Mouse (Mus musculus) 3134 (cell line): ENCODE data around the gene Syk.

Source experiments
- DNase-seq: peaks from one replicate; pipeline ENCODE4 v3.0.0-alpha.2; 2011; ENCODE audit warnings: low spot score; ENCODE audit not compliant: insufficient read length; ENCODE audit errors: extremely low read depth

Gene Syk

DNA sequence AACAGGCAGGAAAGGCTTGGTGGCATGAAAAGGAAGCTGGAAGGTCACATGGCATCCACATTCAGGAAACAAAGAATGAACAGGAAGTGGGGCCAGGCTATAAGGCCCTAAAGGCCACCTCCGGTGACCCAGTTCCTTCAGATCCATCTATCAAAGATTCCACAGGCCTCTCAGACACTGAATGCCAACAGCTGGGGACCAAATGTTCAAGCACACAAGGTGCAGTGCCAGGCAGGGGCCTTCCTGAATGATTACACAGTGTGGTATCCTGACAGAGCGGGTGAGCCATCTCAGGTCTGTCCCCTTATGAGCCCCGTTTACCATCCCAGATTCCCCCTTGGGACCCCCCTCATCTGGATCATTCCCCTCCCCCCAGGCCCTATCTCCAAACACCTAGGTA, 63.6 kb downstream of the Syk start:
- DNase-seq = no peak

DNA sequence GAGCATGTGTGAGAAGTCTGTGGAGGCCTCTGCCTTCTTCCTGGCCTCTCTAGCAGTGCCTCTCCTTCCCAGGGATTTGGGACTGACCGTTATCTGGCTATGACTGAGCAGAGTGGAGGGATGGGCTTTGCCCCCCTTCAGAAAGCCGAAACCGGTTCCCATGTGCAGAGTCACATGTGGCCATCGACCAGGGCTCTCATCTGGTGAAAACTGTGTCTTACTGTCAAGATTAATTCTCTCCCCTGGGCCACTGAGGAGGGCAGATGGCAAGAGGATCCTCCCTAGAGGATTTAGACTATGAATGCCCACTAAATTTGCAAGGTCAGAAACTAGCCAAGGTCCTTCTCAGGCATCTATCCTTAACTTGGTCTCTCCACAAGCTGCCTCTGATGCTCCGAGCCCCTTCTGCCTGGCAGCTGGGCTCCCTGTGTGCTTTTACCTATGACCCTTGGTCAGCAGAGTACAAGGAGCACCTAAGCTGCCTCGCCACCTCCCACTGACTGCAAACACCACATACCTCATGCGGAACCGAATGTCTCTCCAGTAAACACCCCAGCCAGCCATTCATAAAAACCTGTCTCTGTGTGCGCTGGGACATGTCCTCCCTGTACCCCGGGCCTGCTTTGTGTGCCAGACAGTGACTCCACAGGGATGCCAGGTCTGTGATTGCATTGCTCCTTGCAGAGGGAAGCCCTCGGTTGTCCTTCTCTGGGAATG, 65.2 kb downstream of the Syk start:
- no peak for DNase-seq

DNA sequence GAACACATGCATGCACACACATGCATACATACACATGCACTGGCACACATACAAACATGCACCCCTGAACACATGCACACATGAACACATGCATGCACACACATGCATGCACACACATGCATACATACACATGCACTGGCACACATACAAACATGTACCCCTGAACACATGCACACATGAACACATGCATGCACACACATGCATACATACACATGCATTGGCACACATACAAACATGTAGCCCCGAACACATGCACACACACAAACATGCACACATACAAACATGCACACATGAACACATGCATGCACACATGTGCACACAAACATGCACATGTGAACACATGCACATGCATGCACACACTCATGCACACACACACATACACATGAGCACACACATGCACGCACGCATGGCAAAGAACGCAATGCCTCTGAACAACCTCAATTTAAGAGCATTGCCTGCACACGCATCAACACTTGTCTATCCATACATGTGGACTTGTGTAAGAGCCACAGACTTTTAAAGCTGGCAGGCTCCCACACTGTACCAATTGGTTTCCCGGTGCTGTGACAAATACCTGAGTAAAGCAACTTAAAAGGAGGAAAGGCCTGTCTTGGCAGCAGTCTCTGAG, 66.9 kb downstream of the Syk start:
- no peak for DNase-seq

DNA sequence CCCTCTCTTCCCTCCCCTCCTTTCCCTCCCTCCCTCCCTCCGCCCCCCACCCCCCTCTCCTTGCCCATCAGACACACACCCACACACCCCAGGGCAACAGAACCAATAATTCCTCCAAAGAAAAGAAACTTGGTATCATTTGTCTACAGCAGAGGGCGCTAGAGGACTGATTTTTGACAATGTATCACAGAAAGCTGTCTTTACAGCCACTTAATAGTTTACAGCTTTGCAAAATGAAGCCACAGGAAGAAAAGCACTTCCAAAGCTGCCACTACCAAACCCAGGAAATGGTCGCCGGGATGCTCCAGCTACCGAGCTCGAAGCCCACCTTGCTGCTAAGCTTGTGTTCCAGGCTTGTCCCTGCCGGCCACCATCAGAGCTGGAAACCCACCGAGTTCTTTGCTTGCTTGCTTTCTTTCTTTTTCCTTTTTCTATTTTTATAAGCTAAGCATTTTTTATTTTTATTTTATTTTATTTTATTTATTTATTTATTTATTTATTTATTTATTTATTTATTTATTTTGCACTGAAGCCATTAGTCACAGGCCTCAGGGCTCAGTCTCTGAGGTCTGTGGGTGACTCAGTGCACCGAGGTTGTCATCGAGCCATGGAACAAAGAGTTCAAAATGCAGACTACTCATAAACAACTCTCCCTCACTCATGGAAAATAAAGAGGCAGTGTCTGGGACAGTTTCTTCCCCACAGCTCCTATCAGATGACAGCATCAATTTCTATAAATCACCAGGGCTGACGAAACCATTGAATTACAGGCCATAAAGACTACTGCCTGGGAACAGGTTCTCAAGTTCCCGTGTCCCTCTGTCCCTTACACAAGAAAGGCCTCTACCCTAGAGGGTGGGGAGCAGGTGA, 68.6 kb downstream of the Syk start:
- DNase-seq = peak; percentile 67

DNA sequence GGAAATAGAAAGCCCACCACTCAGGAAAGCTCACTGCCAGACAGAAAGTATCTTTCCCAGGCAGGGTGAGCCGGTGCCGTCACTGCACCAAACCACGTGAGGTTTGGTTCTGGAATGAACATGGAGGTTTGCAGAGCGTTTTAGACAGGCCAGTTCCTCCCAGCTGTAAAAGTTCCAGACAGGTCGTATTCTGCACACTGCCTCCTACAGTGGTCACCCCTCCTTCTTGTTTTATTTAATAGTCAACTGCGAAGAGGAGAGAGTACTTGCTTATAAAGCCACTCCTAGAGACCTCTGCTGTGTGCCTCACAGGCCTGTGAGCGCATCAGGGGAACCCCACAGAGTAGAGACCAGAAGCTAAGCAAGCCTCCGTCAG, 69.3 kb downstream of the Syk start:
- no peak for DNase-seq

DNA sequence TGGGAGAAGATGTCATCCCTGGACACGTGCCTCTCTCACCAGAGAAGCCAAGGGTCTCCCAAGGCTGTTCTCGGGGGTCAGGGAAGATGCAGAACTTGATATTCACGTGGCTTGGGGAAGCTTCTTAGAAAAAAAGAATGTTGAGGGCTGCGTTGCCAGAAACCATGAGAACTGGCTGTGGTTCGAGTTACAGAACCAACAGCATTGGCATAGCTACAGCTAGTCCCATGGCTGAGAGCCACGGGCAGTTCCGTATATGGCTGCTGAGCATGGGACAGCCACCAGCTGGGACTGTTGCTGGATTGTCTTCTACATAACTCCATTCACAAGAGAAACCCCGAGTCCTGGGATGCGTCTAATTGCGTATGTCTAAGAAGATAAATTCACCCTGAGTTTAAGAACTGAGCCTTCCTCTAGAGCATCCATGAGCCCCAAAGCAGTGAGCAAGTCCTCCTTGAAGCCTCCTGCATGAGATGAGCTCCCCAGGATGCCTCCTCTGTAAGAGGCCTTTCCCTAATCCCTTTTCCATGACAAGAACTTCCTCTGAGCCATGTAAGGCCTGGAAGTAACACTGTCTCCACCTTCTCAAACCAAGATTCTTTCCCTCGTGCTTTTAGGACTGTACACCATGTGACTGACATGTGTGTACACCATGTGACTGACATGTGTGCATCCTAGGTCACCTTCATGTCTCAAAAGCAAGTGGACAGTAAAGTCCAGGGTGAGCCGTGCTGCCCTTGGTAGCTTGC, 71.3 kb downstream of the Syk start:
- no peak for DNase-seq

DNA sequence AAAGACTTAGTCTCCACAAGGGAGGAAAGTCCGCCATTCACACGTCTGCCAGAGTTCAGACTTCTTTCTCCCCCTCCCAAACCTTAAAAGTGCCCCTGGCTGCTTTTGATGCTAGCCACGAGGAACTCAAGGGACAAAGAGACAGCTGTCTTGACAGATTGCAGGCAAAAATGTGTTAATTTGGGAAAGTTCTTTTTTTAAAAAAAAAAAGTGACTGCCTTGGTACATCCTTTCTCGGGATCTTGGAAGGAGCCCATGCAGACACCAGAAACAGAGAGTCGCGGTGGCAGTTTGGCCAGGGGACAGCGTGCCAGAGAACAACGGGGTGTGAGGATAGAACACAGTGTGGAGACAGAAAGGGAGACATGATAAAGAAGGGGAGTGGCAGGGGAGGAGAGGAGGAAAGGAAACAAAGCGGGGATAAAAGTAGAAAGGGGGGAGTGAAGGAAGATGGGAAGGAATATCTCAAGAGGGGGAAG, 71.9 kb downstream of the Syk start:
- DNase-seq = no peak

DNA sequence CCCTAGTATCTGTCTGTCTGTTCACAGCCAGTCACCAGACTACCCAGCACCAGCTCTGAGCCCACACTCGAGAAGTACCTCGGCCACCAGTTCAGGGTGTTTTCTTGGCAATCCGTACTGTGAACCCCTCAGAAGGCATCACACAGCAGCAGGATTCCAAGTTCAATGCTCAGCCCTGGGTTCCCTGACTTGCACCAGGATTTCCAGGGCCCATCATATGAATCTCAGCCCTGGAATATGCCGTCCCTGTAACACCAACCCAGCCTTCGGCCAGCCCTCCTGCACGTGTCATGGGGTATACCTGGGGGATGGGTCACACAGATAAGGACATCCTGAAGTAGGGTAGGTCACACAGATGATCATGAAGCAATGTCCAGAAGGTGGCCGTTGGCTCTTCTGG, 75.0 kb downstream of the Syk start:
- no peak for DNase-seq

DNA sequence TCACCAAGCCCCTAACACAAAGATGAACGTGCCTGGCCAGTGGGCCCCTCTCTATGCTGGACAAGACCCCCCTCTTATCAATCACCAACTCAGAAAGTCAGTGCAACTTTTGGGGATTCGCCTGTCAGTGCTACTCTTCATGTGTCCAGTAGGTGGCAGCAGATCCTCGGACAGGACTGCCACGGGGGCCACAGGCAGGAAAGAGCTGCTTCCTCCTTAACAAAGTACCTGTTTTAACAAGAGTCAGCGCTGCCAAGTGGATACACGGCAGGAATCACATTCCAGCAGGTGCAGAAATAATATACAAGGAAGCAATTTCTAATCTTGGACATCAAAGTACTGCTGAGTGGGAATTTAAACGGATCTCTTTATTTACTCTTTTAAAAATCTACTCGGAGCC, 75.5 kb downstream of the Syk start:
- peak; percentile 70 for DNase-seq

DNA sequence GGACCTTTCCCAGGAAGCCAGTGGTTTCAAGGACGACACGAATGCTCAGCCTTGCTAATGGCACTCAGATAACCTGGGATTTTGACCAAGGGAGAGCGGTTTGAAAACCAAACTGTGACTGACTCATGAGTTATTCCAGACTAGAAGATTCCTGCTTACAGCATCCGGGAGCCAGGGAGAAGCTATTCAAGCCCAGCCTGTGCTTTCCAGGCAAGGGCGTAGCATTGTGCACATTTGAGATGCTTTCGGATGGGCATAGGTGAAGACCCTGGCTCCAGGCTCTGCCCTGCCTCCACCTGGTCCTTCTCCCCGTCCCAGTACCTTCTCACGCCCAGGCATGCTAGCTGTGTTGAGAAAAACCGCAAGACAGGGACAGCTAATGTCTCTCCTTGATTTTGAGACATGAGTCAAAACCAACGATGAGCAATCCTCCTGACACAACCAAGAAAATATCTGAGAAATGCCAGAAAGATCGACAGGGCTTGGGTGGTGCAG, 76.2 kb downstream of the Syk start:
- peak; percentile 92 for DNase-seq

DNA sequence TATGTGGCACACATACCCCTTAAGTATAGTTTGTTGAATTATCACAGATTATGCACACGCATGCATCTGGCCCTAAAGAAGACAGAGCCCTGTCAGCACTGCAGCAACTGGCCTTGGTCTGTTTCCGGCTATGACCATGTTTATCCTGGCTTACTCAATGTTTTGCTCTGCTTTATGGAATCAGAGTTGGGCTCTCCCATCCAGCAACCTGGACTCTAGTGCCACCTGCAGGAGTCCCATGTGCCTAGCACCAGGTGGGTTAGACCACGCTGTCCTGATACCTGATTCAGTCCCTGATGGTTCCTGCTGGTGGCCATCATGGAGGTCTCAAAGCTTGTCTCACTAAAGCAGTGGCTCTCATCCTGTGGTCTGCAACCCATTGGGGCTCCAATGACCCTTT, 86.9 kb downstream of the Syk start:
- DNase-seq = peak; percentile 28

DNA sequence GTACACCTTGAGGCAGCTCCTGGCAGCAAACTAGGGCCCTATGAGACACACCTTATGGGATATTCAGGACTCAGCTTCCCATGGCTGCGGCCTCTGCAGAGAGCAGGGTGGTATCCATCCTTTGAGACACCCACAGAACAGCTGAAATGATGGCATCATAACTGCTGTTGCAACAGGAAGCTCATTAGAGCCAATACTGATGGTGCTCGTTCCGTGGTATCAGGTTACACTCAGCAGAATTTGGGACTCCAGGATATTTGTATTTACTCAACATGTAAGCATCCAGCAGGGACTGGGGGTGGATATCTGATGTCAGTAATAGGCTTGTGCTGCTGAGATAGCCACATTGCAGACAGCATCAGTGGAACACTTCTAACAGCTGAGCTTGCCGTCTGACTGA, 90.3 kb downstream of the Syk start:
- no peak for DNase-seq

DNA sequence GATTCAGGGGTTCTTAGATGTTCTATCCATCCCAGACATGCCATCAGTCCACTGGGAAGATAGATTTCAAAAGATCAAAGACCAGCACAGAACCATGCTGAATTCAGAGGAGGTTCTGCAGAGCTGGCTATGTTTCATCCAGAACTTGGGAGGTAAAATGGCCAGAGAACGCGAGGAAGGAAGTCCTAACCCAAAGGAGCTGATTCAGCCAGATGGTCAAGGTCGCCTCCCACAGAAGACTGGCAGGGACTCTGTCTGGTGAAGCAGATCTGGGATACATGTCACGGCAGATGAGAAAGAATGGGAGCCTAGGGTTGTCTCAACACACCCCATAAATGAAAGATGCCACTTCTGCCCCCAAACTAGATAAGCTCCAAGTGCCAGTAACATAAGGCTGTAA, 90.9 kb downstream of the Syk start:
- no peak for DNase-seq

DNA sequence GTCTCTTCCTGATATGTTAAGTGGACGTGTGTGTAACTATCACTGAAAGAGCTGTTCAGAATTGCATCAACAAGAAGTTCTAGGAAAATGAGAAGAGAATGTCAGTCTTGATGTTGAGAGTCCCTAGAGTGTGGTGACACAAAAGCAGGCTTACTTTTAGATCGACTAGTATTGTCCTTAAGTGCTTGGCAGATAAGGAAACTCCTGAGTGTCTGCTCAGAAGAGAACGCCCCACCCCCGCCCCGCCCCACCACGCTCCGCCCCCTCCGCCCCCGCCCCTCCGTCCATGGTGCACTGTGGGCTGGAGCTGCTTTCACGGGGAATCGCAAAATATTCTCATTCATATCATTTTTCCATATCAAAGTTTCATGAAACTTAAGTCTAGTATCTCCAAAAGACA, 91.9 kb downstream of the Syk start:
- no peak for DNase-seq

DNA sequence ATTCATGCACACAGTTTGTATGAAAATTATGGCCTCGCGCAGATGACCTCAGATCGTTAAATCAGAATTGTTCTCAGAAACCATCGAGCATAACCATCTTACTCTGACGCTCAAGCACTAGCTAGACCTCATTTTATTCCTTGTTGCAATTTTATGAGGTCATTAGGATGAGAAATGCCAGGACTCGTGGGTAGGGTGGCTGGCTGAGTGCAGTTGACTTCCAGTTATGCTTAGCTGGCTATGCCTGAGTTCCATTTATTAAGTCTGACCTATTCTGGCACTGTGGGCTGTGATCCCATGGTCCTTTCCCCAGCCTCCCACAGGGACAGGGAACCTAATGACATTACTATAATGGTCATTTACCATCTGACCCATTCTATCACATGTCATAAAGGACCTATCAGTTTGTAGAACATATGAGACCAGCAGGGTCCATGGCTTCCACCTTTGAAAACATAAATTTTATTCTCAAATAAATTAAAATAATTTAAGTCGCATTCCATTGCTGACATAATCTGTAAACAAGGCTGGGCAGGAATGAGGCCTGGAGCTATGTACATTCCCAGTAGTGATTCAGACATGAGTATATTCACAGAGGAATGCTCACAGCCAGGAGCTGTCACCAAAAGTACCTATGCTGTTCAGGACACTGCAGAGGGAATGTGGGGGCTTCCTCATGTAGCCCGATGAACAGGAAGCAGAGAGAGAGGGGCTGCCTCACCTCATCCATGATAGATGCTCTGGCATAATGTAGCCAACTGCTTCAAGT, 92.7 kb downstream of the Syk start:
- DNase-seq = peak; percentile 26

DNA sequence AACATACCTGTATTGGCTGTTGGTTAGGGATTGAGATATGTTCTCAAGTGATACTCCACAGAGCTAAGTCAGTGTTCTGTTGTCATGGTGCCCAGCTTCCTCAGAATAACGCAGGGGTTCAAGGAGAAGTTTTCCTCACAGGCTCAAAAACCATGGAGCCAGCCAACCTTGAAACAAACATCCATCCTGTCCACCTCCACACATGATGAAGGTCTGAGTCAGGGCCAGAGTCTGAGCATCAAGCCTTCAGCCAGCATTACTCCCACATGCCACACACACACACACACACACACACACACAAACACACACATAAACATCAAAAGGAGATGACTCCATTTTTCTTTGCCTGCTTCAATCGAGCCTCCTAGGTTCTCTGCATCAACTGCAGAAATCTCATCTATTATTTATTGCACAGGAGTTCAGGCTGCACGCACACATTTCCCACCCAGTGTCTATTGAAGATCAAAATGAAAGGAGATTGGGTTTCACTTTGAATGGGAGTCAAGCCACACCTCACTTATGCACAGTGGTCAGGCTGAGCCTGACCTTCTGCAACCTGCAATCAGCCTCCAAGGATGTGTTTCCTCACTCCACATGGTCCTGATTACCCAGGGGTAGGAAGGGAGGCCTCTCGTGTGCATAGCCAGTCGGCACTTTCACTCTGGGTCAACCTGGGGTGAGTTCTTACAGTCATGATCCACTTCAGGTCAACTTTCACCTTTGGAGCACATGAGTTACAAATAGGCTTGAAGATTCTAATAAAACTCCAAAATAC, 93.9 kb downstream of the Syk start:
- no peak for DNase-seq

DNA sequence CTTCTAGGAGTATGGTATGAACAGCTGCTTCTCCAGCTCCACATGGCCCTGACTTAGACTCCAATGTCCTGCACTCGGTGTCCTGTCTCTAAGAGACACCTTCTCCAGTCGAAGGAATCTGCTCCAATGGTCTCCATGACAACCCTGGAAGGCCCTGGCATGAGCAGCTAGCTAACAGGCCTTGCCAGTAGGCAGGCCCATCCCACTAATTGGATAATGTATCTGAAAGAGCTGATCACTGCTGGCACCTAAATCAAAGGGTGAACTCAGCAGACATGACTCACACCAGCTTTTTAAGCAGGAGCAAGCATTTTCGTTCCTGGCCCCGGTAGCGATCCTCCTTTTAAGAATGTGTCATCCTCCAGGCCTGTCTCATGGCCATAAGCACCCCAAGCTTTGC, 96.9 kb downstream of the Syk start:
- DNase-seq = peak; percentile 18

DNA sequence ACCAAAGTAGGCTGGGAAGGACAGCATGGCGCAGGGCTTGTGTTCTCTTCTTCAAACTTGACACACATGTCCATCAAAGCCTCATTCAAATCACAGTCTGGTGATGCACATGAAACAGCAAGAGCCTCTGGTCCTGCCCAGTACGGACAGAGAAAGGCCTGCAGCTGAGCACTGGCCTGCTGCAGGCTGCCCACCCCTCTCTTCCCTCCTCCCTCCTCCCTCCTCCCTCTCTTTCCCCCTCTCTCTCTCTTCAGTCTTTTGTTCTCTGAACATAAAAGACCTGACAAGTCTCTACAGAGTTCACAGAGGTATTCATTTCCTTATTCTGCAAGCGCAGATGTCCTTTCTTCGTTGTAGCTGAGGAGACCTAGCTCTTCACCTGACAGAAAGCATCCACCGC, 99.1 kb downstream of the Syk start:
- no peak for DNase-seq

DNA sequence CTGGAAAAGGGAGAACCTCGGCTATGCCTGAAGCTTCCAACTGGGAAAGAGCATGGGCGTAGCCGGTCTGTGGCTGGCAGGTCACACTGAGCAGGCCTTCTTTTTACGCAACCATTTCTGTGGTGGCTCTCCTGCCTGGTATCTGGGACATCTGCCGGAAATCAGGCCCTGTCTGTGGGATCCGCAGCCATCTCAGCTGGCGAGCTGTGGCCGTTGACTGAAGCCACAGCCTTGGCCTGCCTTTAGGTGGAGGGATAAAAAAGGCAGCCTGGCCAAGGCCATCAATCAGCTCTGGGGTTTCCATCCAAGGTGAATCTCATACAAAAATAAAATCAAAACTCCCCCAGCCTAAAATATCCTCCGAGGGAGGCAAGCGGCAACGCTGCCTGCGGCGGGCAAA, 107.5 kb downstream of the Syk start:
- peak; percentile 63 for DNase-seq
